Mouse (Mus musculus) cerebellum, postnatal 36 days (tissue): ENCODE measurements around the gene Pafah1b2.

ENCODE experiments used
- DNase-seq, 2 experiments: peaks; one replicate each; pipeline ENCODE4 v3.0.0; 2021 to 2022; ENCODE audit warnings: mixed read lengths in 2 of 2

Pafah1b2 gene

DNA sequence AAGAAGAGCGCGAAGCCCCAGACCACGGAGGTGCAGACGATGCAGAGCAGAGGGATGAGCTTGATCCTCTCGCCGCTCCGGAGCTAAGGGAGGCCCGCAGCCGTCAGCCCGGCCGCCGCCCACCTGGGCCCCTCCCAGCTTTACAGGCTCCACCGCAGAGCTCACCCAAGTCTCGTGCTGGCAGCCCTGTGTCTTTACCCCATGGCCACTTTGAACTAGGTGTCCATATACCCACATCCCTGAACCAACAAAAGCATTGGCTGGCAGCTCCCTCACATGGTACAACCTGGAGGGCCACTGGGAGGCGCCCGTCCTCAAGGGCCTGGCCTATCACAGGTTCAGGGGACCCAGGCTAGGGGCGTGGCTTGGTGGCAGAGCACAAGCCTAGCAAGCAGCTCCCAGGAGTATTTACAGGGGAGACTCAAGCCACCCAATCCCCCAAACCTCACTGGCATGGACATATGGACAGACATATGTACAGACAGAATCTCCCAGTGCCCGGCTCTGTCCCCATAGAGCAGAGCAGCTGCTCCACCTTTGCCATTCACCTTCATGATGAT is 71.1 kb downstream of the Pafah1b2 start:
- DNase-seq = peak in 1 of 2 experiments; percentile 57

DNA sequence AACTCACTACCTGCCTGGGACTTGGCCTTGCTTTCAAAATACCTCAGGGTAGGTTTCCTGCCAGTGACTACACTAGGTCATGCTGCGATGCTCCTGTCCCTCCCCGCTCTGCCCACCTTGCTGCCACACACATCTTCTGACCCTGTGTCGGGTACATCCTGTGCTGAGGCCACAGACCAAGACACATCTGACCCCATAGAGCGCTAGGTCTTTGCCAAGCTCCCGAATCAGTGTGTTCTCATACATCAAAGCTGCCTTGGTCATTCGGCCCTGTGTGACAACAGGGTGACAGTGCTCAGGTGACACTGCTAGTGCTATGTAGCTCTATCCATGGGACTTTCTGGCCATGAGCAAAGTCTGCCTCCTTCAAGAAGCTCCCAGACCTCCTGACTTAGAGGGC is 72.7 kb downstream of the Pafah1b2 start:
- DNase-seq = no peak

DNA sequence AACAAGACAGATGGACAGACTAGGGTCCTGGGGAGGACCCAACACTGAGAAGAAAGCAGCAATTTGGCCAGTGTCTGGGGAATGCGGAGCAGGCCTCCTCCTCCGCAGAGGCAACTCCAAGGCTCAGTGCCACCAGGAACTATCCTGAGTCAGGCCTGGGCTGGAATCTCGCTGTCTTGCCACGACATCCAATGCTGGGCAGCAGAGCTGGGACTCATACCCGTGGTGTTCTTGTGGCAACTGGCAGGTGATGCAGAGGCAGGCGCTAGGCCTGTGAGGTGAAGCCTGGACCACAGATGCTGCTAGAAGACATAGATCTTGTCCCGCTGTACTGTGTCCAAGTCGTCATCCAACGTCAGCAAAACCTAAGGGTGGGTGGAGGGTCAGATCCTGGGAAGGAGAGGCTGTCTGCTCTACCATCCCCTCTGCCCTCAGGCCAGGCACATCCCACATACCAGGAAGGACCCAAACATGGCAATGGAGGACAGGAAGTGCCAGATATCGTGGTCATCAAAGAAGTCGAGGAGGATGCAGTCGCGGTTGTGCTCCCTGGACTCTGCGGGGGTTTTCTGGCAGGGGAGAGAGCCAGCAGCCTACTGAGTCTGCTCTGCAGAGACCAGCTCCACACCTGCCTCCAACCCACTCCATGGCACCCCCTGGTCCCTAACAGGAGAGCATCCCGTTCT is 73.4 kb downstream of the Pafah1b2 start:
- DNase-seq = no peak

DNA sequence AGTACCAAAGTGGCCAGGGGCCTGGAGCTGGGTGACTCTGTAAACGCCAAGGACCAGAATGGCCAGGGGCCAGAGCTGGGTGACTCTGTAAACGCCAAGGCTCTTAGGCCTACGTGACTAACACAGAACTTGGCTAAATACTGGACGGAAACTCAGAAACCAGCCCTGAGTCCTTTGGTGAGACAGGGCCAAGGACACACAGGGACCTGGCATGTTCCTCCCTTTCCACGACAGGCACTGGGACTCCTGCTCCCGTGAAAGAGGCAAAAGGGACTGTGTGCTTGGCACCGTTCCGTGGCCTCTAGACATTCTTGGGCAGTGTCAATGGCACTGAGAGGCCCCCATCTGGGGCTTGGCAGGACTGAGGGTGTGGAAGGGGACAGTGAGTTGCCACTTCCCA is 74.4 kb downstream of the Pafah1b2 start:
- peak in 1 of 2 experiments; percentile 31 for DNase-seq

DNA sequence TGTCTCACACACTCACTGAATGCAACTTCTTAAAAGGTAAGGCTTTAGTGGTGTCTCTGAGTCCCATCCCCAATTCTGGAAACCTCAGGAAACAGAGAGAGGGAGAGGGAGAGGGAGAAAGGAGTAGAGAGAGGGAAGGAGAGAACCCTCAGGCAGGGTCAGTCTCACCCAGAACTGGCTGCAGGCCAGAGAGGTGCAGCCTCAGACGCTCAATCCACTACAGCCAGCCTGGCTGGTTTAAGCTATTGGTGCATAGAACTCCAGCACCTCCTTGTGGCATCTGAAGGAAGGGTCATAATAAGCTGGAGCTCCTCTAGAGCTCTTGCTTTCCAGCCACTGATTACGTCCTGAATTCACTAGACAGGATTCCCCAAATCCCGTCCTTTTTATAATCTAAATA is 75.6 kb downstream of the Pafah1b2 start:
- DNase-seq = peak; percentile 58 to 61

DNA sequence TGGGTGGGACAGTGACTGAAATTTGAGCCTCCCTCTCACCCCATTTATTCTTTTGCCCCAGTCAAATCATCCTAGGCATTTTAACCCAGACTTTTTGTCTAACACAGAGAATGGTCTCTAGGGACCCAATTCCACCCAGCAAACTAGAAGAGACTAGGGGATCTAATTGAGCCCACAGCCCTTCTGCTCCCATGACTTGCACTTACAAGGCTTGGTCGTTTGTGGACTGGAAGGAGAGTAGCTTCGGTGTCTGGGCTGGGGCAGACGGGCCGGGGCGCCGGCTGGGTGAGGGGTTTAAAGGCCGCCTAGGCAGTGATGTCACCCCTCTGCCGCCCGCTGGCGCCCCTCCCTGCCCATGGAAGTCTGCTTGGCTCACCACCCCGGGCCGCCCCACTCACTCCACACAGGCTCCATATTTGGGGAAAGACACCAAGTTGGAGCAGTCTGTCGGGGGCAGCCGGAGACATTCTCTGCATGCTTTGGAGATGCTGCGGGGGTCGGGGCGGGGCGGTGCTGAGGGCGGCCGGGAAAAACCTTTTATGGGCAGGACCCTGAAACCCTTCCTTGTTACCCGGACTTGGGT is 76.8 kb downstream of the Pafah1b2 start, which contains the start of gene Tagln:
TSS of gene Tagln (minus strand) at position 431 of the 583 bp plus-strand sequence.
- no peak for DNase-seq

DNA sequence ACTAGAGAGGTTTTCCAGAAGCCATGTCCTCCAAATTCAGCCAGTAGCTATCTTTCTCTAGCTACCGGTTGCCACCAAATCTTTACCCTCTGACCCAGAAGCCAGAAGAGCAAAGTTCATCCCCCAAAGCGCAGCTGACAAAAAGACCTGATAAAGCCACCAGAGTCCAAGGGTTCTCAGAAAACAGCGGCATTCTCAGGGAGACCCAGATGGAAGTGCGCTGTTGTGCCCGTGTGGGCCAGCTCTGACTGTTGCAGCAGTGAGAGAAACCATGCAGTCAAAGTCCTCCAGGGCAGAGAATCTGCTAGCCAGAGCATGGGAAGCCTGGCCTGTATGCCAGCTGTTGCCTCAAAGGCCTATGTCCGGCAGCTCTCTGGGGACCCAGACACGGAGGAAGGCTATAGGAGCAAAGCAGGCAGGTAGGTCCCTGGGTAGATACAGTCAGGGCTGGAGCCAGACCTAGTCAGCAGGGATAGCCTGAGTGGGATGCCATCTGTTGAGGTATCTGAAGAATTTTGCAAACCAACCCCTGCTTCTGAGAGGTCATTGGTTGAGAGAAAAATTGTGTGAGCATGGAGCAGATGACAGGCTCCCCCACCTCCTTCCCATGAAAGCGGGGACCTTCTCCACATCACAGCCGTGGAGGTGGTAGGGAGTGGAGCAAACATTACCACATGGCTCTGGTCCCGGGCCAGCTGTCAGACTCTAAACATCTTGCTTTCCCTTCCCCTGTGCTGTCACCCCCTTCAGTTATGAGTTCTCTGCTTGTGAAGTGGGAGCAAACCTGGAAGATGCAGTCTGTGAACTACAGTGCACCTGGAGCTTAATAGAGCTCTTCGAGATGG is 79.7 kb downstream of the Pafah1b2 start:
- peak in 1 of 2 experiments; percentile 10 for DNase-seq

DNA sequence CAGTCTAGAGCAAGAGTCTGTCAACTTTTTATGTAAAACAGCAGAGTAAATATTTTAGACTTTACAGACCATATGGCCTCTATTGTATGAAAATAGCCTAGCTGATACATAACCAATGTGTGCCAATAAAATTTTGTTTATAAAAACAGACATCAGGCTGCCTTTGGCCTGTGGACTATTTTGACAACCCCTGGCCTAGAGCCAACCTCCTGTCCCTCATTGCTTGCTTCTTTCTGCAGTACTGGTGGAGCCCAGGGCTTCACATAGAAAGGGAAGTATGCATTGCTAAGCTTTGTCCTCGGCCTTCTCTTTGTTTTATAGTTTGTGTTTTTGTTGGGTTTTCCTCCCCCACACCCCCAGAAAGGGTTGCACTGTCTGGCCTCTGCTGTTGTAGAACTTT is 80.5 kb downstream of the Pafah1b2 start:
- peak in 1 of 2 experiments; percentile 13 for DNase-seq

DNA sequence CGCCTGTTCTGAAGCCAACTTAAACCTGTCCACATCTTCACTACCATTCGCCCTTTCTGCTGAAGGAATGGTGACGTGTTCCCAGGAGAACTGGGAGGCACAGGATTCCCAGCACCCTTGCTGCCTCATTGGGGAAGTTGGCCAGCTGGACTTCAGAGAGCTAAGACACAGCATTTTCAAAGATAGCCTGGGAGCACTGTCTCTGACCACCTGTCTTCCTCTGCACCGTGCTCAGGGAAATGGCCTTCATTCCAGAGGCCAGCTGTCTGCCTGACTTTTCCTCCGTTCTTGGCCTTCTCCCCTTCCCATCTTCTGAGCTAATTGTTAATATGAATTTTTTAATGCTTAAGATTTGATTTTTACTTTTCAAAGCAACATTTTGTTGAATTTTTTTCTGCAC is 83.2 kb downstream of the Pafah1b2 start:
- DNase-seq = no peak

DNA sequence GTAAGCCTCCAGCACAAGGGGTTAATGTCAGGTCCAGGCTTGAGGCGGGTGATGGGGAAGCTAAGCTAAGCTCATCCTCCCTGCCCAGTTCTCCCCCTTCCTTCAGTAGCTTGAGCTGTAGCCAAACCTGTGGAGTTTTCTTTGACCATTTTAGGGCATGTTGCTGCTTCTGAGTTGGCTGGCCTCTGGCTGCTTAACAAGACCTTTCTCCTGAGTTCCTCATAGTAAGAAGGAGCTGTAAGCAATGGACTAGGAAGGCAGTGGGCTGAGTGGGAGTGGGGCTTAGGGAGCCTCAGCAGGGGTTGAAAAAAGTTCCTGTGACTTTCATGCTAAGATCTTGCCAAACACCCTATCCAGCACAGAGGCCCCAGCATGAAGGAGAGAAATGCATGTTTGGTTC is 92.6 kb downstream of the Pafah1b2 start:
- no peak for DNase-seq

DNA sequence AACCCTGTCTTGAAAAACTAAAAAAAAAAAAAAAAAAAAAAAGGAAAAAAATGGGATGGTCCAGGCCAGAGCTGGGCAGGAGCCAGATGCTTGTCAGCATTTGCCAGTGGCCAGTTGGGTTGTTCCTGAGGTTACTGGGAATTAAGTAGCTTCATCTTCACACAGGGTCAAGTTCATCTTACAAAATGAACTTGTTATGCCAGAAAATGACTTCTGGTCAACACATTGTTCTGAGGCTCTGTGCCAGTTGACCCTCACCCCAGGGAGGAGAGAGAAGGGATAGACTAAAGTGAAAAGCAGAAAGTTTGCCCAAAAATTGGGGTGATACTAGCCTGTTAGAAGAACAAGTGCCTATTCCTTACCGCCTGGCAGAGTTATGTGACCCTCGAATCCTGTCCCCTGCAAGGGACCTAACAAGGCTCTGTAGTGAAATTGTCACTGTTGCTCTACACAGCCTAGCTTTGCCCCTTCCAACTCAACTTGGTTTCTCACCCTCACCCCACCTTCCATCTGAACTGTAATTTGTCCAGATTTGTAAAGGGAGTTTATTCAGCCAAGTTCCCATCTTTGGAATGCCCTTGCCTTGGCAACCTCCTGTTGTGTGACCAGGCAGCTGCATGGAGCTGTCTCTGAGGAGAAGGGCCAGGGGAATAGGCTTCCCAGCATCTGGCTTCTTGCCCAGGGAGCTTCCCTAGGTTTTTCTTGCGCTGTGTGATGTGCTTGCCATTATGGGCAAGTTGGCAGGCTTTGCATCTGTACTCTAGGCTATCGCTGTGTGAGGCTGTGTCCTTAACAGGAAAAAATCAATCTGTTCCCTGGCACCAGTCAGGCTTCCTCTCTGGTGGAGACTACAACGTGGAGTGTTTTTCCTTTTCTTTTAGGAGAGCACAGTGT is 95.2 kb downstream of the Pafah1b2 start:
- DNase-seq = peak in 1 of 2 experiments; percentile 34

DNA sequence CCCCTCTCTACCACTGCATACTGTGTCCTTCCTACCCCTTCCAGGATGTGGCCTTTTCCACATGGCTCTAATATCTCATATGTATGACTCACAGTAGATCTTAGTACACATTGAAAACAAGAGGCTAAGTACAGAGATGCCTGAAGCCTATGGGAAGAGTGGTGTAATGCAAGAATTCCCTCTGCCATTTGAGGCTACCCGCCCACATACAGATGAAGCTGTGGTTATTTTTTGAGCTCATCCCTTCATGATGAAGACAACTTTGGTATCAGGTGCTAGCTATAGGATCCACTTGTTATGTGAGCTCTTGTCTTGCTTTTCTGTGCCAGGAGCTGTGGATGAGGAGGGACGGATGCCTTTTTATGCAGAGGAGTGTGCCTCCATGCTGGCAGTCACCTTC is 96.8 kb downstream of the Pafah1b2 start:
- no peak for DNase-seq
